Mouse (Mus musculus): ENCODE data around the gene Retnla. TPM values are rescaled to one million over a fixed set of nuclear protein-coding genes. Genes with fewer than 3 reads are reported as not detected.

Retnla gene
- polyA plus RNA-seq, 1 experiment from 2014 or later, result 1,146 TPM

- Histone ChIP-seq H3K4me2 (replicated peaks; ENCODE audit: low read depth, low read length) (no peak overlapping the region), H3K9me3 (ENCODE audit: low read length) (no peaks in the 10 kb centered on the region), H3K27me3 (replicated peaks; ENCODE audit: insufficient read depth, low read length) (no peaks in the 10 kb centered on the region), H3K4me3 (ENCODE audit: low read depth, low read length) (no peak overlapping the region), H3K36me3 (ENCODE audit: insufficient read depth, low read length) (no peaks in the 10 kb centered on the region), H3K9ac (replicated peaks; ENCODE audit: low read depth) (no peak overlapping the region), H3K27ac (ENCODE audit: low read length) (no peak overlapping the region), H3K4me1 (ENCODE audit: insufficient read depth, low read depth, low read length) (no peaks in the 10 kb centered on the region)
- no peak for ATAC-seq
- DNase-seq (ENCODE audit: low spot score), result peak; percentile 20
- TF ChIP-seq CTCF (IDR thresholded peaks at IDR 0.05) (no peak), EP300 (IDR thresholded peaks at IDR 0.05) (no peak)
- WGBS, result 28% methylated on average over 7 of the region's 7 CpGs
These were observed 30.4 kb upstream of the Retnla start for GRCm38 (mm10) chr16:48811881-48812436.

GRCm38 (mm10) chr16:48816695-48817094, 25.7 kb upstream of the Retnla start, which contains the start of gene Retnlb:
Gene Retnlb, plus strand, starts transcription at chr16:48816856.
- H3K27ac ChIP-seq (ENCODE audit: low read length), result no peak within 1 kb of the TSS
- no peaks in the 10 kb centered on the region for H3K4me1 ChIP-seq (ENCODE audit: insufficient read depth, low read depth, low read length)
- H3K27me3 ChIP-seq (replicated peaks; ENCODE audit: insufficient read depth, low read length), result no peaks in the 10 kb centered on the region
- ATAC-seq (no peak), DNase-seq (ENCODE audit: low spot score) (no peak)
- no peak within 1 kb of the TSS for H3K4me3 ChIP-seq (ENCODE audit: low read depth, low read length)
- H3K36me3 ChIP-seq (ENCODE audit: insufficient read depth, low read length), result no peaks in the 10 kb centered on the region
- no peak within 1 kb of the TSS for H3K9ac ChIP-seq (replicated peaks; ENCODE audit: low read depth)
- WGBS, result 74% methylated on average over 2 of the region's 2 CpGs
- TF ChIP-seq EP300 (IDR thresholded peaks at IDR 0.05) (no peak), CTCF (IDR thresholded peaks at IDR 0.05) (no peak)
- H3K4me2 ChIP-seq (replicated peaks; ENCODE audit: low read depth, low read length), result no peak within 1 kb of the TSS
- H3K9me3 ChIP-seq (ENCODE audit: low read length), result no peaks in the 10 kb centered on the region

- H3K9ac ChIP-seq (replicated peaks; ENCODE audit: low read depth), result no peak overlapping the region
- WGBS, result 88% methylated on average over 6 of the region's 6 CpGs
- no peak overlapping the region for H3K27ac ChIP-seq (ENCODE audit: low read length)
- ATAC-seq, result no peak
- H3K9me3 ChIP-seq (ENCODE audit: low read length), result no peaks in the 10 kb centered on the region
- no peaks in the 10 kb centered on the region for H3K4me1 ChIP-seq (ENCODE audit: insufficient read depth, low read depth, low read length)
- no peak for TF ChIP-seq EP300 (IDR thresholded peaks at IDR 0.05)
- no peak for TF ChIP-seq CTCF (IDR thresholded peaks at IDR 0.05)
- H3K4me3 ChIP-seq (ENCODE audit: low read depth, low read length), result no peak overlapping the region
- H3K4me2 ChIP-seq (replicated peaks; ENCODE audit: low read depth, low read length), result no peak overlapping the region
- no peak for DNase-seq (ENCODE audit: low spot score)
- no peaks in the 10 kb centered on the region for H3K27me3 ChIP-seq (replicated peaks; ENCODE audit: insufficient read depth, low read length)
- H3K36me3 ChIP-seq (ENCODE audit: insufficient read depth, low read length), result no peaks in the 10 kb centered on the region
These were observed 23.8 kb upstream of the Retnla start for GRCm38 (mm10) chr16:48818524-48818923.

GRCm38 (mm10) chr16:48826474-48826873, 15.9 kb upstream of the Retnla start:
- ATAC-seq, result no peak; the same call in 1 of the 2 replicates

GRCm38 (mm10) chr16:48827625-48828024, 14.7 kb upstream of the Retnla start:
- WGBS, result 34% methylated on average over 1 of the region's 1 CpGs
- no peaks in the 10 kb centered on the region for H3K36me3 ChIP-seq (ENCODE audit: insufficient read depth, low read length)
- H3K27me3 ChIP-seq (replicated peaks; ENCODE audit: insufficient read depth, low read length), result no peaks in the 10 kb centered on the region
- no peak overlapping the region for H3K4me2 ChIP-seq (replicated peaks; ENCODE audit: low read depth, low read length)
- no peak overlapping the region for H3K9ac ChIP-seq (replicated peaks; ENCODE audit: low read depth)
- DNase-seq (ENCODE audit: low spot score), result no peak
- ATAC-seq, result no peak
- no peak for TF ChIP-seq EP300 (IDR thresholded peaks at IDR 0.05)
- no peak for TF ChIP-seq CTCF (IDR thresholded peaks at IDR 0.05)
- no peaks in the 10 kb centered on the region for H3K4me1 ChIP-seq (ENCODE audit: insufficient read depth, low read depth, low read length)
- H3K9me3 ChIP-seq (ENCODE audit: low read length), result no peaks in the 10 kb centered on the region
- no peak overlapping the region for H3K27ac ChIP-seq (ENCODE audit: low read length)
- no peak overlapping the region for H3K4me3 ChIP-seq (ENCODE audit: low read depth, low read length)

More at GRCm38 (mm10) chr16:48826474-48826873, 15.9 kb upstream of the Retnla start:
- Histone ChIP-seq H3K9me3 (ENCODE audit: low read length) (no peaks in the 10 kb centered on the region), H3K4me2 (replicated peaks; ENCODE audit: low read depth, low read length) (no peak overlapping the region), H3K9ac (replicated peaks; ENCODE audit: low read depth) (no peak overlapping the region), H3K27me3 (replicated peaks; ENCODE audit: insufficient read depth, low read length) (no peaks in the 10 kb centered on the region), H3K4me1 (ENCODE audit: insufficient read depth, low read depth, low read length) (no peaks in the 10 kb centered on the region), H3K36me3 (ENCODE audit: insufficient read depth, low read length) (no peaks in the 10 kb centered on the region), H3K27ac (ENCODE audit: low read length) (0 out of 2 replicates have a peak overlapping the region, but pooled peaks have one; percentile 3), H3K4me3 (ENCODE audit: low read depth, low read length) (no peak overlapping the region)
- TF ChIP-seq CTCF (IDR thresholded peaks at IDR 0.05) (no peak), EP300 (IDR thresholded peaks at IDR 0.05) (peak; percentile 40; the same call in 1 of the 2 replicates)
- DNase-seq (ENCODE audit: low spot score), result peak; percentile 46
- WGBS, result 51% methylated on average over 3 of the region's 3 CpGs

GRCm38 (mm10) chr16:48829060-48829459, 13.3 kb upstream of the Retnla start:
- Histone ChIP-seq H3K9me3 (ENCODE audit: low read length) (no peaks in the 10 kb centered on the region), H3K36me3 (ENCODE audit: insufficient read depth, low read length) (no peaks in the 10 kb centered on the region), H3K4me1 (ENCODE audit: insufficient read depth, low read depth, low read length) (no peaks in the 10 kb centered on the region), H3K4me2 (replicated peaks; ENCODE audit: low read depth, low read length) (no peak overlapping the region), H3K4me3 (ENCODE audit: low read depth, low read length) (no peak overlapping the region), H3K27ac (ENCODE audit: low read length) (no peak overlapping the region), H3K9ac (replicated peaks; ENCODE audit: low read depth) (no peak overlapping the region), H3K27me3 (replicated peaks; ENCODE audit: insufficient read depth, low read length) (no peaks in the 10 kb centered on the region)
- no peak for TF ChIP-seq EP300 (IDR thresholded peaks at IDR 0.05)
- no peak for TF ChIP-seq CTCF (IDR thresholded peaks at IDR 0.05)
- ATAC-seq (no peak), DNase-seq (ENCODE audit: low spot score) (no peak)
- WGBS, result 59% methylated on average over 4 of the region's 4 CpGs

Data from lung, postnatal 0 days (tissue).